Mouse (Mus musculus) left cerebral cortex, adult 2 months (tissue): ENCODE data around the gene Dyx1c1. TPM values are rescaled to one million over a fixed set of nuclear protein-coding genes. Genes with fewer than 3 reads are reported as not detected.

Experiments used
- DNase-seq, 2 experiments: peaks; one replicate each; pipeline ENCODE4 v3.0.0; 2021 to 2022; ENCODE audit warnings: low spot score in 2 of 2, mixed read lengths in 1 of 2; ENCODE audit errors: extremely low spot score in 1 of 2
- H3K27ac ChIP-seq: fragments of 200-600 bp; 2 replicates; pipeline ENCODE4 v1.8.1; 2022
- H3K4me3 ChIP-seq: fragments of 200-600 bp; 2 replicates; pipeline ENCODE4 v1.8.1; 2022
- CTCF ChIP-seq: fragments of 200-600 bp; IDR thresholded peaks from 2 replicates; pipeline ENCODE4 v1.8.1; 2022; ENCODE audit warnings: antibody characterized with exemption, mild to moderate bottlenecking, moderate library complexity
- intact Hi-C: fragments of 180-260 bp; cut with DNase I; formaldehyde crosslinking; loops from one replicate; pipeline ENCODE4 v1.15.1; 2025
- long read RNA-seq, 2 experiments: library from polyadenylated mRNA; stranded (forward); transcript quantifications; one replicate each; pipeline ENCODE4 v2.0.0; 2021; ENCODE audit warnings: borderline mapping rate in 2 of 2
- total RNA-seq, 2 experiments: library from RNA; stranded (reverse); gene quantifications; 2 replicates each; pipeline ENCODE4 v1.2.3; 2021

The Dyx1c1 gene
- 1 to 10 TPM; 1.5 to 1.9 TPM for total RNA-seq
- long read RNA-seq, experiment 1, partial matches to known transcripts = 2 of 9 reads
- long read RNA-seq, experiment 1, other reads (novel, unspliced or antisense) = 5 of 9 reads
- long read RNA-seq, experiment 2, partial matches to known transcripts = 0 of 4 reads
- long read RNA-seq, experiment 2, other reads (novel, unspliced or antisense) = 3 of 4 reads

DNA sequence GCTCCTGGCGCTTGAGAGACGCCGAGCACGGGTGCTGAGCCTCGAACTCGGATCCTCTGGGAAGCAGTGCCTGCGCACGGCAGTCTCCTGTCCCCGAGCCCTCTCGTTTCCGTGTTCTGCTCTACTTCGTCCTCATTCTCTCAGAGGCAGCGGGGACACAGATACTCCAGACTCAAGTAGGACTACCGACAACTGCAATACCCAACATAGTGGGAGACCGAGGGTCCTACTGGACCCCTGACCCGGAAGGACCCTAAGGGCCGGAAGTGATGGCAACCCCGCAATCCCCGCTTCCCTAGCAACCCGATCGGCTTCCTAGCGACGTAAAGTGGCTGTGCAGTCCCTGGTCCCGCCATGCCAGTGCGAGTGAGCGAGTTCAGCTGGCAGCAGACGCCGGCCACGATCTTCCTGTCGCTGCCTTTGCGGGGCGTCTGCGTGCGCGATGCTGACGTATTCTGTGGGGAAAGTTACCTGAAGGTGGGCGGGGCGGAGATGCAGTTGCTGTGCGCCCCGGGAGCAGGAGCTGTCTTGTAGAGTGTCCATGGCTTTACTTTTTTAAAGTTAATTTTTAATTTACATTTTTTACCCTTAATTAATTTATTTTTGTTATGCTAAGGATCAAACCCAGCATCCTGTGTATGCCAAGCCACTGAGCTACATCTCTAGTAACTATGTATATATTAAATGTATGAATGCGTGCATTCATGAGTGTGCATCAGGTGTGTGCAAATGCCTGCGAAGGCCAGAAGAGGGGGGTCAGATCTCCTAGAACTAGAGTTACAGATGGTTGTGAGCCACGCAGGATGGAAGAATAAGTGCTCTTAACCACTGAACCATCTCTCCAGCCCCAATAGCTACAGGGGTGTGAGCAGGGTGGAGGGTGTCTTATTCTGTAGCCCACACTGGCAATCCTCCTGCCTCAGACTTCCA, at the start of gene Dyx1c1, which contains the start of gene Gm44503:
Gene Dyx1c1 (plus strand): TSS at position 265 of the 930 bp plus-strand sequence.
Gene Gm44503 (plus strand): TSS at position 332 of the 930 bp plus-strand sequence.
- intact Hi-C loops = loop anchor here (10.0 kb wide), 1 partner anchor 194 kb away; no protein-coding TSS in a partner anchor
- Histone ChIP-seq H3K4me3 (peak within 1 kb of the TSS; percentile 62), H3K27ac (no peak within 1 kb of the TSS)
- DNase-seq = peak; percentile 63 to 74
- TF ChIP-seq CTCF = peak; percentile 24

DNA sequence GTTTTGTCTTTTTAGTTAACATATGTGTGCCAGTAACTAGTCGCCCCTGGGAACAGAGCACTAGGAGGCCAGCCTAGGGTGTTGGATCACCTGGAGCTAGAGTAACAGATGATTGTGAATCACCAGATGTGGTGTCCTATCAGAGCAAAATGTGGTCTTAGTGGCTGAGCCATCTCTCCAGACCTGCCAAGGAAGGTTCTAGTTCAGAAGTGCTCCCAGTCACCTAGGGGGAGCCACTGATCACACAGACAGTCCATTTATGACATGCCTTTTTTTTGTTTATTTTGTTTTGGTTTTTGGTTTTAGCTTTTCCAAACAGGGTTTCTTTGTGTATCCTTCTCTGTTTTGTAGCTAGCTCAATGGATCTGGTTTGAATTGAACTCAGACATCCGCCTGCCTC, 47.2 kb upstream of the Dyx1c1 start:
- no peak for TF ChIP-seq CTCF
- Histone ChIP-seq H3K4me3 (no peak overlapping the region), H3K27ac (no peak overlapping the region)
- no peak for DNase-seq
- intact Hi-C loops = no loop called here

DNA sequence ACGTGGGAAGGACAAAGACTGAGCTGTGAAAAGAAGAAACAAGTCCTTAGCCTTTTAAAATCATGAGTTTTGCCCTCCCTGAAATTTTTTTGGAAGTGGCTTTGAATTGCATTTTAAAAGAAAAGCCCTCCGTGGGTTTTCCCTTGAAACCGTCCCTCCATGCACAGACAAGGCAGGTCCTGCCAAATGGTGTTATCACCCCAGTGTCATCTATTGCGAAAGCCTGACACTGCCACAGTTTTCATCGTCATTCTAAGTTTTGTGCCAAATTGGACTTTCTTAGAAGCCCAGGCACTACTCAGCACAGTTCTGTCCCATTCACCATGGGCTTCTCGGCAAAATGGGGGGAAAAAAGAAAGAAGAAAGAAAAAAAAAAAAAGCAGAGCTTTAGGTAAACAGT, 45.0 kb upstream of the Dyx1c1 start:
- no peak for TF ChIP-seq CTCF
- no peak overlapping the region for H3K4me3 ChIP-seq
- no peak for DNase-seq
- H3K27ac ChIP-seq = no peak overlapping the region
- intact Hi-C loops = no loop called here

DNA sequence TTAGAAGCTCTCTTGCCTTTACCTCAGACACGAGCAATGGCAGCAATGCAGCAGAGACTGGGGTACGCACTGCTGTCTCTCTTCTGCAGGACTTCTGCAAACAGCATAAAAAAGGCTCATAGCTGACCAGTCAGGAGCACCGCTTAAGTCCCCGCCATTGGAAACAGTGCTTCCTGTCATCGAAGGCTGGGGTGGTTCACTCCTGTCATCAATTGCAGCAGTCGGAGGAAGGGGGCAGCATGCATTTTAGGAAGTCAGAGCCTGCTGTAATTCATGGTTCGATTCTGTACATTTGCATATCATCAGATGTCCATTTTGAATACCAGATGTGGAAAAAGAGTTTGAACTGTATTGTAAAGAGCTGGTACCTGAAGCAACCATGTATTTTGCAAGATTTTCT, 42.9 kb upstream of the Dyx1c1 start:
- Histone ChIP-seq H3K27ac (no peak overlapping the region), H3K4me3 (no peak overlapping the region)
- DNase-seq = no peak
- intact Hi-C loops = no loop called here
- TF ChIP-seq CTCF = no peak

DNA sequence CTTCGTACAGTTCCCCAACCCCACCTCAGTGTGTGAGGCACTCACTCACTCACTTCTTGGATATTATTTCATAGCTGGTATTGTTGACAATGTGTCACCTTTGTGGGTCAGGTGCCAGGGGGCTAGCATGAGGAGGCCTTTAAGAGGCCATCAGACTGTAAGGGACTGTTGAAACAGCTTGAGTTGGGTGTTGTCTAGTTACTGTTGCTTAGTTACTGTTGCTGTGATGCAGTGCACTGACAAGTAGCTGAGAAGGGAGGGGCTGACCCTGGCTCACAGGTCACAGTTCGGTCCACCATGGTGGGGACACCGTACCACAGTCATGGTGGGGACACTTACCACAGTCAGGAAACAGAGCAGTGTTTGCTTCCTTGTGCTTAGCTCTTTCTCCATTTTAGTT, 35.5 kb upstream of the Dyx1c1 start:
- H3K27ac ChIP-seq = no peak overlapping the region
- DNase-seq = no peak
- TF ChIP-seq CTCF = no peak
- intact Hi-C loops = no loop called here
- no peak overlapping the region for H3K4me3 ChIP-seq

DNA sequence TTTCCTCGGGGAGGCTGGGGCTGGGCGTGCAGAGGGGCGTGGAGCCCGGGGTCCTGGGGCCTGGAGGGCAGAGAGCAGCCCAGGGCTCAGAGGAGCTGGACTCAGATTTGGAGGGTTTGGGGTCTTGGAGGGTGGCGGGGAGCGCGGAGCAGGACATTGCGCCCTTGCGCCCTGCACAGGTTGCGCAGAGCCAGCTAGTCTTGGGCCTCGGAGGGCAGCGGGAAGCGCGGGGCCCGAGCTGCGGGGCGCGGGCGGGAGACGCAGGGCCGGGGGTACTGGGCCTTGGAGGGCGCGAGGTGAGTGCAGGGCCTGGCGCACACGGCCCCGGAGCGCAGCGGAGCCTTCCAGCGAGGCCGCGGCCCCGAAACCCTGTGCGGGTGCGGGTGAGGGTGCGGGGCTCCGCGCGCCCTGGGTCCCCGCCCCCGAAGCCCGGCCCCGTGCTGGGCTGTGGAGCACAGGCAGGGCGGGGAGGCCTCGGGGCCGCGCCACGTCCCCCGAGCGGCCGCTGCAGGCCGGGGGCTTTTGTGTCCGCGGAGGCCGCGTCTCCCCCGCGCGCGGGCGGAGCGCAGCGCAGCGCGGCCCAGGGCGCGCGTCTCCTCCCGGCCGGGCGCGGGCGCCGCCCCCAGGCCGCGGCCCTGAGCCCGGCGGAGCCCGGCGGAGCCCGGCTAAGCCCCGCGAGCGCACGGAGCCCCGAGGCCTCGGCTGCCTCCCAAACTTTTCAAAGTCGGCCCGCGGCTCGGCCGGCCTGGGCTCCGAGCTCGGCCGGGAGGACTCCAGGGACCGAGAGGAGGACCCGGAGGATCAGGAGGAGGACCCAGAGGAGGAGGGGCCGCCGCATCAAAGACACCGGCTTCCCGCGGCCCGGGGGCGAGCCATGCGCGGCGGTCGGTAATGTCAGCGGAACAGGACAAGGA, 33.3 kb upstream of the Dyx1c1 start, which contains the start of gene Pygo1:
Gene Pygo1 (plus strand): TSS at position 625 of the 914 bp plus-strand sequence.
- peak within 1 kb of the TSS; percentile 67 for H3K4me3 ChIP-seq
- intact Hi-C loops = no loop called here
- peak; percentile 46 to 47 for DNase-seq
- no peak for TF ChIP-seq CTCF
- peak within 1 kb of the TSS; percentile 74 for H3K27ac ChIP-seq

DNA sequence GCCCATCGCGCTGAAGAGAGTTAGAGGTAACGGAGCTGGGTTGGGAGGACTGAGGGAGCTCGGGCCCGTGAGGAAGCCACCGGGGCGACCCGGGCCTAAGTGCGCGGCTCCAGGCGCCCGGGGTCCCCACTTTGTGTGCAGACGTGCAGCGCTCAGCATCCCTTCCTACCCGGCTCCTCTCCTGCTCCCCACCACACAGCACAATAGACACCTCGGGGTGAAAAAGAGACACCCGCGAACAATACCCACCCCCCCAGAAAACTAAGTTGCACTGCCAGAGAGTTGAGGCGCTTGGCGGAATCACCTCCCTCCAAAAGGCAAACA, 32.7 kb upstream of the Dyx1c1 start:
- intact Hi-C loops = no loop called here
- Histone ChIP-seq H3K27ac (peak overlapping the region; percentile 61), H3K4me3 (peak overlapping the region; percentile 67)
- DNase-seq = no peak
- TF ChIP-seq CTCF = no peak

DNA sequence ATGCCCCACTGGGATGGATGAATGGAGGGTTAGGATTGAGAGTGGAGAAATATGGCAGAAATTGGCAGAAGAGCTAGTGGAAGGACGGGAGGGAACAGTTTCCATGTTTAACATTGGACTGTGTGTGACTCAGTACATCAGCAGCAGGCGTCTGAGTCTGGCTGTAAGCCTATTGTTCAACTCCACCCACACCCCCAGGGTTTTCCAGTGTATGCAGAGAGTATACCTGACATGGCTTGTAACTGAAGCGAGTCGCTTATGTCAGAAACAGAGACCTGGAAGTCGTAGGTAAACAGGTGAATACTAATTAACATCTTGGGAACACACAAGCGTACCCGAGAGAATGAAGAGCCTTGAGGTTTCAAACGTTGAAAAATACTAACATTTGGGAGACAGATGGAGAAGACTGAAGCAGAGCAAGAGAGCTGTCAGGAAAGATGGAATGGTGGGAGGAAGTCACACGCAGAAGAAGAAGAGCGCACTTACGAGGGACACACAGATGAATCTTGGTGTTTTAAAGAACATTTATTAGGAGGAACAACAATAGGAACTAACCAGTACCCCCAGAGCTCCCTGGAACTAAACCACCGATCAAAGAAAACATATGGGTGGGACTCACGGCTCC, 27.3 kb upstream of the Dyx1c1 start:
- peak overlapping the region; percentile 54 for H3K27ac ChIP-seq
- TF ChIP-seq CTCF = no peak
- intact Hi-C loops = loop anchor here (1.0 kb wide), 1 partner anchor 37 kb away; no protein-coding TSS in a partner anchor
- H3K4me3 ChIP-seq = no peak overlapping the region
- peak; percentile 46 to 55 for DNase-seq

DNA sequence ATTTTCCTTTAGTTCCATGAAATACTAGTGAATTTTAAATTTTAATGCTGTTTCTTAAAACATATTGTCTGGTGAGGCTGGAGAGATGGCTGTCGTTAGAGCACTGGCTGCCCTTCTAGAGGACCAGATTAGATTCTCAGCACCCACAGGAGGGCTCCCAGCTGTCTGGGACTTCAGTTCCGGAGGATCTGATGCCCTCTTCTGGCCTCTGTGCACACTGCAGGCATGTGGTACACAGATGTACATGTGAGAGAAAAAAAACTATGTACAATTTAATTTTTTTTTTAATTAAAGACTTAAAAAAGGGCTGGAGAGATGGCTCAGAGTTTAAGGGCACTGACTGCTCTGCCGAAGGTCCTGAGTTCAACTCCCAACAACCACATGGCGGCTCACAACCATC, 23.3 kb upstream of the Dyx1c1 start:
- intact Hi-C loops = no loop called here
- H3K4me3 ChIP-seq = no peak overlapping the region
- peak; percentile 19 for TF ChIP-seq CTCF
- H3K27ac ChIP-seq = no peak overlapping the region
- no peak for DNase-seq

DNA sequence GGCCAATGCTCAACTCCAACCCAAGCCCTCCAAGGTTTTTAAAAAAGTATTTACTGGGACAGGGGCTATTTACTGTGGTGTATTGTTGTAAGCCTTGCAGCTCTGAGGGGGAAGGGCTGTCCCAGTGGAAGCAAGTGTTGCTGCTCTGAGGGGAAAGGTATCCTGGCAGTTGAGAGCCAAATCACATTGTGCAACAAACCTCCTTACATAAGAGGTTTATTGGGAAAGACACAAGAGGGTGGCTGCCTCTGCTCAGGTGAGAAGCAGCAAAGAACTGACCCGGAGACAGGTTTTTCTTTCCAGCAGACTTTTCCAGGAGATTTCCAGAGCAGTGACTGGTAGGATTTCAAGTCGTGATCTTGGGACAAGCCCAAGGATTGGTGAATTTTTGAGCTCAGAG, 22.3 kb upstream of the Dyx1c1 start:
- no peak for TF ChIP-seq CTCF
- Histone ChIP-seq H3K27ac (no peak overlapping the region), H3K4me3 (no peak overlapping the region)
- intact Hi-C loops = no loop called here
- no peak for DNase-seq

DNA sequence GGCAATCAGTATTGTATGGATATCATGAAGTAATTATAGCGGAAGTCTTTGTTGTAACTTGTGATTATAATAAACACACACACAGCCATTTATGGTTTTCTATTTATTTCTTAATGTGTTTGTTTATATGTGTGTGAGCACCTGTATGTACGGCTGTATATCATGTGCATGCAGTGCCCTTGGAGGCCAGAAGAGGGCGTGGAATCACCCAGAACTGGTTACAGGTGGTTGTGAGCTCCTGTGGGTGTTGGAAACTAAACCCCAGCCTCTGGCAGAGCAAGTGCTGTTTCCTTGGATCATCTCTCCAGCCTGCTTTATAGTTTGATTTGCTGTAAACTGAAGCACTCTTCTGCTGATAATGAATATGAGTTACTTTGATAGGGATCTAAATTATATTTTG, 15.2 kb upstream of the Dyx1c1 start:
- TF ChIP-seq CTCF = peak; percentile 34
- Histone ChIP-seq H3K4me3 (no peak overlapping the region), H3K27ac (no peak overlapping the region)
- DNase-seq = no peak
- intact Hi-C loops = no loop called here
